Mouse (Mus musculus) midbrain, embryonic 14.5 days (tissue): Measurements from ENCODE around the gene Mthfr. TPM values are rescaled to one million over a fixed set of nuclear protein-coding genes. Genes with fewer than 3 reads are reported as not detected.
A peak's percentile ranks its signal among the peaks of the same experiment; 100 is the strongest.

Experiments used
- ATAC-seq: fragments of 200-750 bp; cut with Nextera tagmentation; 2 replicates; pipeline ENCODE4 v1.8.0; 2017; ENCODE audit warnings: moderate number of reproducible peaks, moderate library complexity; ENCODE audit not compliant: low FRiP score, low TSS enrichment
- DNase-seq: peaks from one replicate; pipeline ENCODE4 v3.0.0-alpha.2; 2015
- H3K27ac ChIP-seq: fragments of 300-500 bp; sonication (generic); replicated peaks from 2 replicates; pipeline ENCODE4 v1.5.1; 2014; ENCODE audit warnings: mild to moderate bottlenecking, low read depth, low read length, moderate library complexity
- H3K27me3 ChIP-seq: fragments of 300-500 bp; sonication (generic); 2 replicates; pipeline ENCODE4 v1.6.1; 2014; ENCODE audit warnings: low read length, control low read depth, mixed read lengths; ENCODE audit not compliant: control insufficient read depth, insufficient read depth
- H3K36me3 ChIP-seq: fragments of 300-500 bp; sonication (generic); 2 replicates; pipeline ENCODE4 v1.6.1; 2014; ENCODE audit warnings: low read length, control low read depth; ENCODE audit not compliant: control insufficient read depth, insufficient read depth
- H3K4me1 ChIP-seq: fragments of 300-500 bp; sonication (generic); 2 replicates; pipeline ENCODE4 v1.6.1; 2014; ENCODE audit warnings: mild to moderate bottlenecking, antibody characterized with exemption, low read length, control low read depth; ENCODE audit not compliant: control insufficient read depth, insufficient read depth
- H3K4me2 ChIP-seq: fragments of 300-500 bp; sonication (generic); 2 replicates; pipeline ENCODE4 v1.6.1; 2014; ENCODE audit warnings: mild to moderate bottlenecking, low read length, moderate library complexity
- H3K4me3 ChIP-seq: fragments of 300-500 bp; sonication (generic); replicated peaks from 2 replicates; pipeline ENCODE4 v1.5.1; 2014; ENCODE audit warnings: low read depth, low read length
- H3K9ac ChIP-seq: fragments of 300-500 bp; sonication (generic); replicated peaks from 2 replicates; pipeline ENCODE4 v1.6.1; 2014; ENCODE audit warnings: mild to moderate bottlenecking, low read length, moderate library complexity
- H3K9me3 ChIP-seq: fragments of 300-500 bp; sonication (generic); 2 replicates; pipeline ENCODE4 v1.6.1; 2016; ENCODE audit warnings: low read length, control low read depth, mixed read lengths; ENCODE audit not compliant: control insufficient read depth
- WGBS: fragments of 180-500 bp; shearing (Covaris S2); extraction: QIAGEN DNeasy Blood & Tissue Kit; methylation state at CpG from one replicate; pipeline ENCODE4 v1.1.7; 2014; 5-methylcytosine and 5-hydroxymethylcytosine counted together
- polyA plus RNA-seq: library from polyadenylated mRNA; unstranded; fragments of >200 nt; fragmentation: Nextera tagmentation; extraction: Ambion mirVana; gene quantifications from 2 replicates; pipeline ENCODE4 v1.2.1, GENCODE M21; 2014

Mthfr gene
- polyA plus RNA-seq, 1 experiment from 2014 or later = 25.4 TPM

GRCm38 (mm10) chr4:148087091-148087906 is 48.4 kb downstream of the Mthfr start:
- H3K36me3 ChIP-seq = no peaks in the 10 kb centered on the region
- H3K9ac ChIP-seq = peak overlapping the region; percentile 47
- ATAC-seq (peak; percentile 66), DNase-seq (no peak)
- H3K9me3 ChIP-seq = no peaks in the 10 kb centered on the region
- H3K27ac ChIP-seq = no peak overlapping the region
- WGBS = 4% methylated on average over 30 of the region's 30 CpGs
- H3K4me1 ChIP-seq = peaks cover 15% of the 10 kb centered on the region
- H3K4me3 ChIP-seq = peak overlapping the region; percentile 50
- H3K27me3 ChIP-seq = no peaks in the 10 kb centered on the region
- H3K4me2 ChIP-seq = peak overlapping the region; percentile 81

DNA sequence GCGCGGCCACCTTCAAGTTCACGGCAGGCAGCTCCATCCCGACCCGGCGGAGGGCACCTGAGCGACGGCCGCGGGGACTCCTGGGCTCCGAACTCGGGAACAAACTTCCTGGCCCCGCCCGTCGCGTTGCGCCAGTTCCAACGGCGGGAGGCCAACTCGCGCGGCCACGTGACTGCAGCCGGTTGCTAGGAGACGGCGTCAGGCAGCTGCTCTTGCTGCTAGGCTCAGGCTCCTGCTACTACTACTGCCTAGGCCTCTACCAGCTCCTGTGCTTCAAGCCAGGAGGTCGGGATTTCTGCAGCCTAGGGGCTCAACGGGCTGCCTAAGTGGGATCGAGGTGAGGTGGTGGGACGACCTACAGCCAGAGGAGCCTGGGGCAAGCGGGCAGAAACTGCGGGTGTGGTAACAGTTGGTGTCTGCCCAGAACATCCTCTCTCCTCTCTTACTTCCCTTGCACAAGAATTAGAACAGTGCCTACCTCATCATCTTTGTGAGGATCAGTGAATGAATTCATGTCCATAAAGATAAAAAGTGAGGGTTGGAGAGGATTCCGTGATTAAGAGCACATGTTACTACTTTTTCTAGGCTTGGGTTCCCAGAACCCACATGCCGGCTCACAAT is 49.1 kb downstream of the Mthfr start, which contains the start of gene Agtrap:
Gene Agtrap, minus strand, starts transcription at position 125 of the 621 bp plus-strand sequence.
- peak within 1 kb of the TSS; percentile 81 for H3K4me2 ChIP-seq
- no peaks in the 10 kb centered on the region for H3K9me3 ChIP-seq
- peak within 1 kb of the TSS; percentile 50 for H3K4me3 ChIP-seq
- peaks cover 15% of the 10 kb centered on the region for H3K4me1 ChIP-seq
- peak within 1 kb of the TSS; percentile 68 for H3K27ac ChIP-seq
- ATAC-seq = peak; percentile 91
- 4% methylated on average over 34 of the region's 34 CpGs for WGBS
- no peaks in the 10 kb centered on the region for H3K27me3 ChIP-seq
- H3K9ac ChIP-seq = peak within 1 kb of the TSS; percentile 47
- no peaks in the 10 kb centered on the region for H3K36me3 ChIP-seq
- peak; percentile 95 for DNase-seq

GRCm38 (mm10) chr4:148089166-148089565 is 50.3 kb downstream of the Mthfr start:
- H3K9me3 ChIP-seq = no peaks in the 10 kb centered on the region
- ATAC-seq (no peak), DNase-seq (no peak)
- H3K4me2 ChIP-seq = no peak overlapping the region
- no peak overlapping the region for H3K4me3 ChIP-seq
- no peak overlapping the region for H3K9ac ChIP-seq
- H3K27ac ChIP-seq = no peak overlapping the region
- 60% methylated on average over 4 of the region's 4 CpGs for WGBS
- H3K27me3 ChIP-seq = no peaks in the 10 kb centered on the region
- H3K36me3 ChIP-seq = no peaks in the 10 kb centered on the region
- H3K4me1 ChIP-seq = peaks cover 15% of the 10 kb centered on the region

- no peak for ATAC-seq
- 92% methylated on average over 1 of the region's 1 CpGs for WGBS
- no peak for DNase-seq
- no peaks in the 10 kb centered on the region for H3K27me3 ChIP-seq
- H3K9me3 ChIP-seq = no peaks in the 10 kb centered on the region
- no peaks in the 10 kb centered on the region for H3K36me3 ChIP-seq
- H3K9ac ChIP-seq = no peak overlapping the region
- H3K4me2 ChIP-seq = no peak overlapping the region
- H3K27ac ChIP-seq = no peak overlapping the region
- no peak overlapping the region for H3K4me3 ChIP-seq
- peaks cover 15% of the 10 kb centered on the region for H3K4me1 ChIP-seq
Measured at GRCm38 (mm10) chr4:148091181-148091580, 52.3 kb downstream of the Mthfr start.

GRCm38 (mm10) chr4:148092551-148093271 is 53.8 kb downstream of the Mthfr start:
- Histone ChIP-seq H3K4me1 (peaks cover 8% of the 10 kb centered on the region), H3K4me3 (no peak overlapping the region), H3K27me3 (no peaks in the 10 kb centered on the region), H3K9ac (no peak overlapping the region), H3K4me2 (no peak overlapping the region), H3K9me3 (no peaks in the 10 kb centered on the region), H3K27ac (no peak overlapping the region), H3K36me3 (no peaks in the 10 kb centered on the region)
- no peak for DNase-seq
- no peak for ATAC-seq
- 91% methylated on average over 11 of the region's 11 CpGs for WGBS

DNA sequence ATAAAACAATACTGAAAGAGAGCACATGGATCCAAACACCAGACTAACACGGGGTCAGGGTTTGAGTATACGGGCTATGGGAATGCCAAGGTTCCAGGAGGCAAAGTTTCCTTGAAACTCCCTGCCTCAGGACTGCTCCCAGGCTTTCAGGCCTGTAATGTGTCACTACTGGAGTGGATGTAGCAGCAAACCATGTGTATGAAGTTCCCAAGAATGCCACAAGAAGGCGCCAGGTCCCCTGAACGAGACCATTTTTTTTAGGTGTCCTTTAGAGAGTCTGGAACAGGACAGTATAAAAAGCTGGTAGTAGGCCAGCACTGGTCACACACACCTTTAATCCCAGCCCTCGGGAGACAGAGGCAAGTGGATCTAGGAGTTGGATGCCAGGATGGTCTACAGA is 55.3 kb downstream of the Mthfr start:
- DNase-seq (no peak), ATAC-seq (no peak)
- Histone ChIP-seq H3K36me3 (no peaks in the 10 kb centered on the region), H3K4me2 (no peak overlapping the region), H3K9ac (no peak overlapping the region), H3K4me3 (no peak overlapping the region), H3K27me3 (no peaks in the 10 kb centered on the region), H3K9me3 (no peaks in the 10 kb centered on the region), H3K4me1 (0 out of 2 replicates have a peak, but pooled peaks cover 1% of the 10 kb centered on the region), H3K27ac (no peak overlapping the region)
- WGBS = 84% methylated on average over 5 of the region's 5 CpGs

- Histone ChIP-seq H3K9ac (no peak overlapping the region), H3K4me2 (no peak overlapping the region), H3K4me1 (no peaks in the 10 kb centered on the region), H3K27ac (no peak overlapping the region), H3K4me3 (no peak overlapping the region), H3K36me3 (no peaks in the 10 kb centered on the region), H3K9me3 (no peaks in the 10 kb centered on the region), H3K27me3 (no peaks in the 10 kb centered on the region)
- no peak for DNase-seq
- ATAC-seq = no peak
- 85% methylated on average over 4 of the region's 4 CpGs for WGBS
Measured at GRCm38 (mm10) chr4:148095081-148095480, 56.2 kb downstream of the Mthfr start.

GRCm38 (mm10) chr4:148097936-148098335 is 59.1 kb downstream of the Mthfr start:
- no peaks in the 10 kb centered on the region for H3K9me3 ChIP-seq
- H3K4me1 ChIP-seq = 0 out of 2 replicates have a peak, but pooled peaks cover 9% of the 10 kb centered on the region
- no peak overlapping the region for H3K9ac ChIP-seq
- ATAC-seq (no peak), DNase-seq (no peak)
- H3K27ac ChIP-seq = peak overlapping the region; percentile 28; the same call in 1 of the 2 replicates
- no peak overlapping the region for H3K4me3 ChIP-seq
- no peaks in the 10 kb centered on the region for H3K27me3 ChIP-seq
- WGBS = 94% methylated on average over 2 of the region's 2 CpGs
- no peak overlapping the region for H3K4me2 ChIP-seq
- peaks cover 14% of the 10 kb centered on the region for H3K36me3 ChIP-seq
